Mouse (Mus musculus) right cerebral cortex, adult 2 months (tissue): Measurements from ENCODE around the gene Gm45844.
"Not testable (repeated sequence)": the region's sequence is repeated elsewhere in the genome, so short reads cannot be mapped to it uniquely, and the experiment has no call there.

ENCODE experiments used
- DNase-seq, 2 experiments: peaks; one replicate each; pipeline ENCODE4 v3.0.0; 2021 to 2022; ENCODE audit warnings: low spot score in 2 of 2

The Gm45844 gene

GRCm38 (mm10) chr7:7277966-7278567 is at the start of gene Gm45844:
TSS of gene Gm45844 (minus strand) at chr7:7278289.
- DNase-seq = peak; percentile 94

GRCm38 (mm10) chr7:7295595-7295994 is 17.5 kb upstream of the Gm45844 start:
- DNase-seq = peak; percentile 71 to 72

- DNase-seq = no peak
These were observed 3.3 kb upstream of the Gm45844 start for GRCm38 (mm10) chr7:7281383-7281782.

GRCm38 (mm10) chr7:7277556-7277955 is 533 bp downstream of the Gm45844 start:
- not testable (repeated sequence) for DNase-seq

GRCm38 (mm10) chr7:7247228-7247627 is 30.9 kb downstream of the Gm45844 start, which contains the start of gene Vmn2r29:
TSS of gene Vmn2r29 (minus strand) at chr7:7247328.
- DNase-seq = not testable (repeated sequence)

- DNase-seq = peak; percentile 56 to 61
These were observed 68.6 kb downstream of the Gm45844 start, which contains the start of gene Zfp772 for GRCm38 (mm10) chr7:7209313-7210151. TSS of gene Zfp772 (minus strand) at chr7:7209998.

- DNase-seq = peak; percentile 82 to 86
These were observed 89.7 kb downstream of the Gm45844 start for GRCm38 (mm10) chr7:7188191-7188942.

GRCm38 (mm10) chr7:7187417-7188190 is 90.5 kb downstream of the Gm45844 start:
- no peak for DNase-seq

- no peak for DNase-seq
These were observed 92.2 kb downstream of the Gm45844 start for GRCm38 (mm10) chr7:7185897-7186296.

GRCm38 (mm10) chr7:7171227-7172147 is 106.6 kb downstream of the Gm45844 start, which contains the start of gene Zfp418:
TSS of gene Zfp418 (plus strand) at chr7:7171330.
- peak; percentile 72 to 79 for DNase-seq
